Mouse (Mus musculus) lung, postnatal 14 days (tissue): ENCODE results near the gene Unc5b.

ENCODE experiments used
- DNase-seq: peaks from one replicate; pipeline ENCODE4 v3.0.0; 2021

The Unc5b gene

GRCm38 (mm10) chr10:60820552-60820951 is 10.8 kb downstream of the Unc5b start:
- DNase-seq, result no peak

DNA sequence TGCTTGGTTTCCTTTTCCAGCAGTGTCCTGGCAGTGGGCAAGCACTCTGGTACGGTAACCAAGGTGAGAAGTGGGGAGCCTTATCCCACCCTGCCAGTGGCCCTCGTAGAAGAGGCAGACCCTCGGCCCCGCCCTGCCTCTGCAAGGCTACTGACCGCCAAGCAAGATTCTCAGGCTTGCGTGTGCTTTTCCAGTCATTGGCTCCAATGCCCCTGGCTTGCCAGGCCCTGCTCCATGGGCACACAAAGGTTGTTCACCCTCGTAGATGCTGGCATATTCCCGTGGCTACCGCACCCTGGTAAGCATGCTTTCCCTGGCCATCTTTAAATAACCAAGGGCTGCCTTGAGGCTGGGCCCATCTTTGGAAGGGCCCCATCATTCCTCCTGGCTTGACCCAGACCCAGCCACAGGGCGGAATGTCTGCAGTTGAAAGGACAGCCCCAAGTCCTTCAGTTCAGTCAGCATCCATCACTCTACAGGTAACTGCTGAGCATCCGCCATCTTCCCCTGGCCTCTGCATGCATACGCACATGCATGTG is 11.7 kb downstream of the Unc5b start:
- no peak for DNase-seq

DNA sequence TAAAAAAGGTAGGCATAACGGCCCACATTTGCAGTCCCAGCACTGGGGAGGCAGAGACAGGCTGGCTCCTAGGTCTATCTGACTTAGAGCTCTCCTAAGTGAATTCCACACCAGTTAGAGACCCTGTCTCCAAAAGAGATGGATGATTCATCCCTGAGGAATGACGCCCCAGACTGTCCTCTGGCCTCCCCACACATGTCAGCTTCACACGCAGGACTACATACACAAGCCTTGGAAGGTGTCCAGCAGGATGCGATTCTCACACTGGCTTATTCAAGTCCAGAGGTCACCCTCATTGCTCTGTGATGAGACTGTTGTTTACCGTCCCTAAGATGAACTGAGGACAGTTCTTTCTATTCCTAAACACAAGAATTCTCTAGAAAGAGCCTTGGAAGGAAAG is 12.2 kb downstream of the Unc5b start:
- DNase-seq, result peak; percentile 54

DNA sequence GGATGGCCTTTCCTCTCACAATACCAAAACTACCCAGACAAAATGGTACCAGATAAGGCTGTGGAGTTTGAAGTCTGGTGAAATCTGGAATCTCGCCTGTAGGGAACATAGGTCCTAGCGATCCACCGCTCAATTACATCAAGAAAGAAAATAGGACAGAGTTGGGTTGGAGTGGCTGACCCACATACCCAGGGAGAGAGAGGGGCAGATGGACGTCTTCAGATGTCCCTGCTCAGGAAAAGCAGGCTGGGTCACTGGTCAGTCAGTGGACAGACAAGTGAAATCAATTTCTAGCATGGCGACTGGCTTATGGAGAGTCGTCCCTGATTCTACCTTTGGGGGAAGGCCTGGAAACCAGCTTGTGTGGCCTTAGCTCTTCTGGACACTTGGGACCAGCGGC is 12.7 kb downstream of the Unc5b start:
- DNase-seq, result no peak

- no peak for DNase-seq
Measured at GRCm38 (mm10) chr10:60817868-60818267, 13.5 kb downstream of the Unc5b start.

GRCm38 (mm10) chr10:60816872-60817648 is 14.3 kb downstream of the Unc5b start:
- peak; percentile 72 for DNase-seq

GRCm38 (mm10) chr10:60815855-60816254 is 15.5 kb downstream of the Unc5b start:
- DNase-seq, result no peak

DNA sequence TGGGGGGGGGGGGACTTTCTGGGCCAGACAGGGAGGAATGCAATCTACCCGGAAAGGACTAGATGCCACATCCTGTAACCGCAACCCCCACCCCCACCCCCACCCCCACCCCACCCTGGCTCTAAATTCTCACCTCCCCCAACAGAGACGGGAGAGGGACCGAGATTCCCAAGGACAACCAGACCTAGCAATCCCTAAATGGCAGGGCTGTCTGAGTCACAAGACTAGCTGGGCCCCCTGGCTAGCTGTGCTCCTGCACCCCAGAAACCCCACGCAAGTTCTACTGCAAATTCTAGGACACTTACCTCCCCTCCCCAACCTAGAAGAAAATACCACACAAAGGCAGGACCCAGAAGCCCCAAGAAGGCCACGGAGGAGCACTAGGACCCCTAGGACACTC is 16.3 kb downstream of the Unc5b start:
- DNase-seq, result no peak

DNA sequence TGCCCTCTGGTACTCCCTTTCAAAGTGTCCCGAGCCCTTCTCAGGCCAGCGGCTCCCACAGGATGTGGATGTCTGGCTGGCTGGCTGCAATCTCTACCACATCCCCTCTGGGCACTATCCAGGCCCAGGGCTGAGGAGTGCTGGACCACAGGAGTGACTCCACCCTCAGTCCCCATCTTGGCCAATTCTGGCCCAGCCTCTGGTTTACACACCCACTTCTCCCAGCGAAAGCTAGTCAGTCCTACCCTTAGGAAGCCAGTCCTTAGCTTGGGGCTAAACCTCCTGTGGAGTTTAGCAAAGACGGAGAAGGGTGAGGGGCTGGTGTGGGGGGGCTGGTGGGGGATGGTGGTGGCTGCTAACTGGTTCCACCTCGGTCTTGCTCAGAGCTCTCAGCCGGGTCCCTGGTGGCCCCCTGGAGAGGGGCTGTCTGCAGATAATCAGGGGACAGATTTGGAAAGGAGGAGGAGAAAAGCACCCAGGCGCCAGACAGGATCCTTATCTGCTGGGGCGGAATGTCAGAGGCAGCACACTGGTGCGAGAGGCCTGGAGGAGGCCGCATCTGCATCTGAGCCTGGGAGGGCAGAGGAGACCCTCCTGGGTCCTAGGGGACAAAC is 16.8 kb downstream of the Unc5b start:
- peak; percentile 37 for DNase-seq

DNA sequence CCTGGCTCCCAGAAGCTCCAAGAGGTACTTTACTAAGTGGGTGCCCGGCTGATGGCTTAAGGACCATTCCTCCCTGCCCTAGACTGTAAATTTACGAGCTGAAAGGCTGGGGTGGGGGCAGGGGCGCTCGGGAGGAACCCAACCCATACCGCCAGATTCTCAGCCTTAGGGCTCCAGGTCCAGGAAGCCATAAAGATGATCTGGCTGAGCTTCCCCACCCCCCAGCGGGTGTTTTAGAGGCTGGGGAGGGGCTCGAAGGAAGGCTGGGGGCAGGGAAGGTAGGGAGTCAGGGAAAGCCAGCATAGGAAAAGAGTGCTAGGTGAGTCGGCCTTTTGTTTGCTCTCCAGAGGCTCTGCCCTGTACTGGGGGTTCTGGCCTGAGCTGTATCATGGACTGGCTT is 17.8 kb downstream of the Unc5b start:
- no peak for DNase-seq

GRCm38 (mm10) chr10:60811792-60812525 is 19.4 kb downstream of the Unc5b start:
- no peak for DNase-seq

DNA sequence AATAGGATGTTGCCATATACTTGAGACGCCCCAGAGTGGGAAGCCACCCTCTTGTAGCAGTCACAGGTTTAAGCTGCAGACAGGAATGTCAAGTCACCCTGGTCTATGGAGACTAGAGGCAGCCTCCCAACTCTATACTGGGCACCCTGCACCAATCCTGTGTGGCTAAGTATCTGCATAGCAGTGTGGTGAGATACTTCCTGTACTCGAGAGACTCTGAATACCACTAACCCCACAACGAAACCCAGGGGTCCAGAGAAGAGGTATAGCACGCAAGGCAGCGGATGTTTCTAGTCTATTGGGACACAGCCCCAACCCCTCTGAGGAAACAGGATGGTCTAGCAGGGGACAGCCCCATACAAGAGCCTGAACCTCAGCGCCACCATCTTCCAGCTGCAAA is 22.9 kb downstream of the Unc5b start:
- no peak for DNase-seq

GRCm38 (mm10) chr10:60807531-60808185 is 23.7 kb downstream of the Unc5b start:
- DNase-seq, result peak; percentile 58

DNA sequence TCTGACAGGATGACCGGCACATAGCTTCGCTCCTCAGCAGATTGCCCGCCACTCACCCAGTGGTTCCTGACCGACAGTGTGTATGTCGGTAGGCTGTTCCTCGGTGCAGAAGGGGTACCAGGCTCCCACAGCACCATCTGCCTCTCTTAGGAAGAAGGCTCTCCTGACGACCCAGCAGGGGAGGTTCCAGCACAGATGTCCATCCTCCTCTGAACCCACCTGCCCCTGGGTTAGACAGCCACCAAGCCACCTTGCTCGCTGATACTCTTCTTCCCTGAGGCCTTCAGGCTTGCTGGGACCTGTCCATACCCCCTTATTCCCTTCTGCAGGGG is 25.2 kb downstream of the Unc5b start:
- no peak for DNase-seq

- DNase-seq, result no peak
Measured at GRCm38 (mm10) chr10:60805436-60806206, 25.8 kb downstream of the Unc5b start.

DNA sequence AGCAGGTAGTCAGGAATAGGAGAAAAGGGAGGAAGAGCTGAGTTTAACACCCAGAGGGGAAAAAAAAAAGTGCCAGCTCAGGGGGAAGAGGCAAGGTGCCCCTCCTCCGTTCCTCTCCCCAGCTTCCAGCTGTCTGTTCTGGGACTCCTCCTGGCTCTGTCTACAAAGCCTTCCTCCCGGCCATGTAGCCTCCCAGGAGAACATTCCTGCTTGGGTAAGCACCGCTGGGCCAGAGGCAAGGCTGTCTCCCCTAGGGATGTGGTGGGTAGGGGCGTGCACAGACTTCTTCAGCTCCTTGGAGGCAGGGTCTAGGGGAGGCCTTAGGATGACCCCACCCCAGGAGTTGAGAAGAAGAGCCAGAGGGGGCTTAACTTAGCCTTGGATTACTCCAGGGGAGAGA is 26.5 kb downstream of the Unc5b start:
- DNase-seq, result no peak

DNA sequence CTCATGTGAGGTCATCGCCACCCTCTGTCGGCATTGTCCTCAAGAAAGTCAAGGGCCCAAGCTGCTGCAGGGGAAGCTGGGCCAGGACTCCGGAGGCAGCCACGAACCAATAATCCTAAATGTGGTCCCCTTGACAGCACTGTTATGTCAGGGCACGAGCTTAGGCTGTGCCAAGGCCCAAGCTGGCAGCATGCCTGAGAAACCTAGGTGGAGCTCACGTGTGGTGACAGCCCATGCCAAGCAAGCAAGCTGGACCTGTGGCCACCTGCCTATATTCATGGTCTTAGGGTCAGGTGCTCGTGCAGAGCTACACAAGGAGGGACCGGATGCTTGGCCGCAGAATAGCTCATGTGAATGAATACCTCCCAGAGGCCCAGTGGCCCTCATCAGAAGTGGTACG is 27.4 kb downstream of the Unc5b start:
- DNase-seq, result no peak

GRCm38 (mm10) chr10:60801898-60802412 is 29.4 kb downstream of the Unc5b start:
- DNase-seq, result no peak

- DNase-seq, result no peak
Measured at GRCm38 (mm10) chr10:60801168-60801897, 30.0 kb downstream of the Unc5b start.

GRCm38 (mm10) chr10:60800295-60801167 is 30.9 kb downstream of the Unc5b start:
- no peak for DNase-seq
